Mouse (Mus musculus): ENCODE results near the gene Psors1c2. TPM values are rescaled to one million over a fixed set of nuclear protein-coding genes. Genes with fewer than 3 reads are reported as not detected.
"Not testable (repeated sequence)": the region's sequence is repeated elsewhere in the genome, so short reads cannot be mapped to it uniquely, and the experiment has no call there.

Psors1c2 gene
- polyA plus RNA-seq, 2 experiments, result 0.39 to 1.0 TPM

DNA sequence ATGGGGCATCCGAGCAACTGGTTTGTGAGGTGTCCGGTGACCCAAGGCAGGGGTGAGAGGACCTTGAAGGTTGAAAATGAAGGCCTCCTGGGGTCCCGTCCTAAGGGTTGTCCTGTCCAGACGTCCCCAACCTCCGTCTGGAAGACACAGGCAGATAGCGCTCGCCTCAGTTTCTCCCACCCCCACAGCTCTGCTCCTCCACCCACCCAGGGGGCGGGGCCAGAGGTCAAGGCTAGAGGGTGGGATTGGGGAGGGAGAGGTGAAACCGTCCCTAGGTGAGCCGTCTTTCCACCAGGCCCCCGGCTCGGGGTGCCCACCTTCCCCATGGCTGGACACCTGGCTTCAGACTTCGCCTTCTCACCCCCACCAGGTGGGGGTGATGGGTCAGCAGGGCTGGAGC, 27.2 kb upstream of the Psors1c2 start, which contains the start of gene Pou5f1:
Gene Pou5f1 (plus strand): TSS at position 243 of the 400 bp plus-strand sequence.
- Histone ChIP-seq H3K4me1 (ENCODE audit: control insufficient read depth, insufficient read depth, low read length) (peaks cover 6% of the 10 kb centered on the region; the same call in 1 of the 2 replicates), H3K9me3 (ENCODE audit: control insufficient read depth, low read length) (no peaks in the 10 kb centered on the region), H3K27me3 (ENCODE audit: control insufficient read depth, insufficient read depth, low read length) (no peaks in the 10 kb centered on the region), H3K27ac (replicated peaks; ENCODE audit: low read depth, low read length) (no peak within 1 kb of the TSS), H3K36me3 (ENCODE audit: control insufficient read depth, insufficient read depth, low read length) (no peaks in the 10 kb centered on the region), H3K9ac (ENCODE audit: low read depth, low read length, severe bottlenecking) (no peak within 1 kb of the TSS), H3K4me2 (replicated peaks; ENCODE audit: low read depth, low read length, severe bottlenecking) (no peak within 1 kb of the TSS), H3K4me3 (replicated peaks; ENCODE audit: low read length) (no peak within 1 kb of the TSS)
- no peak for ATAC-seq (ENCODE audit: low FRiP score, low read depth)
- 47% methylated on average over 12 of the region's 13 CpGs for WGBS
- no peak for DNase-seq (ENCODE audit: low spot score)
- no peak for TF ChIP-seq POLR2A (IDR thresholded peaks at IDR 0.05; ENCODE audit: borderline replicate concordance, extremely low read depth, insufficient read depth, insufficient read length)

DNA sequence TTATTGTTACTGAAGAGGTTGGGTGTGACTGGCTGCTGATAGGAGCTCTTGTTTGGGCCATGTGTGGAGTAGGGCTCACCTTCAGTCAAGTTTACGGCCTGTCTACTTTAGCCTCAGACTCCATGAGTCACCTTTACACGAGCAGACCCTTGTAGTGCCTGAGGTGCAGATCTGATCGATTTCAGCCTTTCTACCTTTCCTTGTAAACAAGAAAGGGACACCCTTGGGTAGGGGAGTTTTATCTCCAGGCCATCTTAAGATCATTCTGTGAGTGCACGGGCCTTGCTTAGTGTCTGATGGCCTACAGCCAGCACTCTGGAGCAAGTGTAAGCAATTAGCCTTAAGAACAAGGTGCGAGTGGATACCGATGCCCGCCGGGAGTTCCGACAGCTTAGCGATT, 26.1 kb upstream of the Psors1c2 start:
- Histone ChIP-seq H3K4me2 (replicated peaks; ENCODE audit: low read depth, low read length, severe bottlenecking) (no peak overlapping the region), H3K36me3 (ENCODE audit: control insufficient read depth, insufficient read depth, low read length) (no peaks in the 10 kb centered on the region), H3K27me3 (ENCODE audit: control insufficient read depth, insufficient read depth, low read length) (no peaks in the 10 kb centered on the region), H3K27ac (replicated peaks; ENCODE audit: low read depth, low read length) (no peak overlapping the region), H3K9me3 (ENCODE audit: control insufficient read depth, low read length) (no peaks in the 10 kb centered on the region), H3K4me3 (replicated peaks; ENCODE audit: low read length) (no peak overlapping the region), H3K9ac (ENCODE audit: low read depth, low read length, severe bottlenecking) (no peak overlapping the region), H3K4me1 (ENCODE audit: control insufficient read depth, insufficient read depth, low read length) (peaks cover 6% of the 10 kb centered on the region; the same call in 1 of the 2 replicates)
- no peak for TF ChIP-seq POLR2A (IDR thresholded peaks at IDR 0.05; ENCODE audit: borderline replicate concordance, extremely low read depth, insufficient read depth, insufficient read length)
- DNase-seq (ENCODE audit: low spot score), result no peak
- WGBS, result 12% methylated on average over 10 of the region's 10 CpGs
- no peak for ATAC-seq (ENCODE audit: low FRiP score, low read depth)

DNA sequence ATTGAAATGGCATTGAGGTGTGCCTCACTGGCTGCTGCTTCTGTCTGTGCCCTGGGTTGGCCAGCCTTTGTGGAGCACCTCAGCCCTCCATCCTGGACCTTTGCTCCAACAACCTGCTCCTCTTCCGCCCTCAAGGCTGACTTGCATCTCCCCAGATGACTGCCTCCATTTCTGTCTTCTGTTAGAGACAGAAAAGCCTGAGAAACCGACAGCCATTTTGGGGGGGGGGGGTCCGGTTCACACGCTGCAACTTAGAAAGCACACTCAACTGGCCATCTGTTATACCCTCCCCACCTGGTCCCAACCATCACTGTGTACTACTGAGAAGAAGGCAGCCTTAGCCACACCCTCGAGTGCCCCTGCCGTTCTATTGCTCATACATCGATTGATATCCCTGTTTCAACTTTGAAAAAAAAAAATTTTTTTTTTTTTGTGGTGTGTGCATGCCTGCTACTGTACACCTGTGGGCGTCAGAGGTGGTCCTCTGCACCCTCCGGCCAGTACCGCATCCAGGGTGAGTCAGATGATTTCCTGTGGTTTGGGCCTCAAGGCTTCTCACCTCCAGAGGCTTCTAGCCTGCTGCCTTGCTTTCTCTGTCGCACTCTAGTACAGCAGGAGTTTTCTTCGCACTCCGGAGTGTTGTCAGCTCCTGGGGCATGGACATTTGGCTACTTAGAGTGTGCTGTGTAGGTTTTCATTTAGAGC, 25.3 kb upstream of the Psors1c2 start:
- Histone ChIP-seq H3K4me1 (ENCODE audit: control insufficient read depth, insufficient read depth, low read length) (no peaks in the 10 kb centered on the region), H3K27ac (replicated peaks; ENCODE audit: low read depth, low read length) (no peak overlapping the region), H3K9ac (ENCODE audit: low read depth, low read length, severe bottlenecking) (no peak overlapping the region), H3K27me3 (ENCODE audit: control insufficient read depth, insufficient read depth, low read length) (no peaks in the 10 kb centered on the region), H3K4me3 (replicated peaks; ENCODE audit: low read length) (no peak overlapping the region), H3K4me2 (replicated peaks; ENCODE audit: low read depth, low read length, severe bottlenecking) (no peak overlapping the region), H3K9me3 (ENCODE audit: control insufficient read depth, low read length) (no peaks in the 10 kb centered on the region), H3K36me3 (ENCODE audit: control insufficient read depth, insufficient read depth, low read length) (peaks cover 1% of the 10 kb centered on the region; the same call in 1 of the 2 replicates)
- 25% methylated on average over 13 of the region's 13 CpGs for WGBS
- no peak for ATAC-seq (ENCODE audit: low FRiP score, low read depth)
- no peak for DNase-seq (ENCODE audit: low spot score)
- TF ChIP-seq POLR2A (IDR thresholded peaks at IDR 0.05; ENCODE audit: borderline replicate concordance, extremely low read depth, insufficient read depth, insufficient read length), result no peak

DNA sequence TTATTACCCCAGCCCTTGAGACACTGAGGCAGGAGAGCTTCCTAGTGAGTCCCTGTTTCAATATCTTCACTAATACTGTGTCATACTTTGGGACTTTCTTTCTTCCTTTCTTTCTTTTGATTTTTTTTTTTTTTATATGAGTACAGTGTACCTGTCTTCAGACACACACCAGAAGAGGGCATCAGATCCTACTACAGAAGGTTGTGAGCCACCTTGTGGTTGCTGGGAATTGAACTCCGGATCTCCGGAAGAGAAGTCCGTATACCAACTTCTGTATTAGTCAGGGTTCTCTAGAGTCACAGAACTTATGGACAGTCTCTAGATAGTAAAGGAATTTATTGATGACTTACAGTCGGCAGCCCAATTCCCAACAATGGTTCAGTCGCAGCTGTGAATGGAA, 24.7 kb upstream of the Psors1c2 start:
- 44% methylated on average over 5 of the region's 5 CpGs for WGBS
- not testable (repeated sequence) for H3K4me1 ChIP-seq (ENCODE audit: control insufficient read depth, insufficient read depth, low read length); H3K9ac ChIP-seq (ENCODE audit: low read depth, low read length, severe bottlenecking); H3K9me3 ChIP-seq (ENCODE audit: control insufficient read depth, low read length); H3K27ac ChIP-seq (replicated peaks; ENCODE audit: low read depth, low read length); H3K27me3 ChIP-seq (ENCODE audit: control insufficient read depth, insufficient read depth, low read length); H3K4me3 ChIP-seq (replicated peaks; ENCODE audit: low read length); DNase-seq (ENCODE audit: low spot score); ATAC-seq (ENCODE audit: low FRiP score, low read depth); H3K4me2 ChIP-seq (replicated peaks; ENCODE audit: low read depth, low read length, severe bottlenecking); H3K36me3 ChIP-seq (ENCODE audit: control insufficient read depth, insufficient read depth, low read length)

DNA sequence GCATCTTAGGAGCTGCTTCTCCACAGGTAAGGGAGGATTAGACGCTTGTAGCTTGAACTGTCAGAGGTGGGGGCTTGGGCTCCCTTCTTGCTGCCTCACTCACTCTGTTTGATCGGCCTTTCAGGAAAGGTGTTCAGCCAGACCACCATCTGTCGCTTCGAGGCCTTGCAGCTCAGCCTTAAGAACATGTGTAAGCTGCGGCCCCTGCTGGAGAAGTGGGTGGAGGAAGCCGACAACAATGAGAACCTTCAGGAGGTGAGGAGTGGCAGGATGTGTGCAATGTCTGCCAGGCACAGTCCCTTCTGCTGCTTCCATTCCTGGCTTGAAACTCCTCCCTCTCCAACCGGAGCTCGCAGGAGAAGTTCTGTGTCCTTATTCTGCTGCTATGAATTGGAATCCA, 23.7 kb upstream of the Psors1c2 start:
- H3K9ac ChIP-seq (ENCODE audit: low read depth, low read length, severe bottlenecking), result no peak overlapping the region
- DNase-seq (ENCODE audit: low spot score), result peak; percentile 22
- no peak overlapping the region for H3K4me2 ChIP-seq (replicated peaks; ENCODE audit: low read depth, low read length, severe bottlenecking)
- H3K27ac ChIP-seq (replicated peaks; ENCODE audit: low read depth, low read length), result no peak overlapping the region
- no peaks in the 10 kb centered on the region for H3K9me3 ChIP-seq (ENCODE audit: control insufficient read depth, low read length)
- no peak for TF ChIP-seq POLR2A (IDR thresholded peaks at IDR 0.05; ENCODE audit: borderline replicate concordance, extremely low read depth, insufficient read depth, insufficient read length)
- 32% methylated on average over 8 of the region's 8 CpGs for WGBS
- peaks cover 3% of the 10 kb centered on the region; the same call in 1 of the 2 replicates for H3K36me3 ChIP-seq (ENCODE audit: control insufficient read depth, insufficient read depth, low read length)
- H3K27me3 ChIP-seq (ENCODE audit: control insufficient read depth, insufficient read depth, low read length), result no peaks in the 10 kb centered on the region
- H3K4me3 ChIP-seq (replicated peaks; ENCODE audit: low read length), result no peak overlapping the region
- H3K4me1 ChIP-seq (ENCODE audit: control insufficient read depth, insufficient read depth, low read length), result 0 out of 2 replicates have a peak, but pooled peaks cover 1% of the 10 kb centered on the region
- 0 out of 2 replicates have a peak, but pooled peaks have one; percentile 24 for ATAC-seq (ENCODE audit: low FRiP score, low read depth)

All from limb, embryonic 14.5 days (tissue).